Mouse (Mus musculus): ENCODE measurements around the gene Gm47969. TPM values are rescaled to one million over a fixed set of nuclear protein-coding genes. Genes with fewer than 3 reads are reported as not detected.

Gm47969 gene
- polyA plus RNA-seq, 1 experiment from 2014 or later: not detected

GRCm38 (mm10) chr1:83084790-83085189 lies 40.1 kb downstream of the Gm47969 start:
- no peaks in the 10 kb centered on the region for H3K36me3 ChIP-seq
- no peak overlapping the region for H3K4me3 ChIP-seq (replicated peaks)
- 48% methylated on average over 2 of the region's 2 CpGs for WGBS
- H3K9ac ChIP-seq: no peak overlapping the region
- no peaks in the 10 kb centered on the region for H3K27me3 ChIP-seq (replicated peaks)
- peak; percentile 79 for ATAC-seq
- H3K27ac ChIP-seq: no peak overlapping the region
- H3K4me2 ChIP-seq (replicated peaks): no peak overlapping the region
- H3K9me3 ChIP-seq: no peaks in the 10 kb centered on the region
- H3K4me1 ChIP-seq (replicated peaks): no peaks in the 10 kb centered on the region

- no peaks in the 10 kb centered on the region for H3K27me3 ChIP-seq (replicated peaks)
- H3K4me1 ChIP-seq (replicated peaks): no peaks in the 10 kb centered on the region
- H3K36me3 ChIP-seq: no peaks in the 10 kb centered on the region
- H3K4me3 ChIP-seq (replicated peaks): no peak overlapping the region
- no peak overlapping the region for H3K27ac ChIP-seq
- 66% methylated on average over 3 of the region's 3 CpGs for WGBS
- no peak for ATAC-seq
- no peak overlapping the region for H3K9ac ChIP-seq
- no peaks in the 10 kb centered on the region for H3K9me3 ChIP-seq
- no peak overlapping the region for H3K4me2 ChIP-seq (replicated peaks)
Observed at GRCm38 (mm10) chr1:83091268-83091667, 46.5 kb downstream of the Gm47969 start.

Other genes starting within 250 kb of the Gm47969 start
- gene Agfg1, start 205.4 kb upstream of the Gm47969 start, polyA plus RNA-seq (2015; fragmentation: Nextera tagmentation; extraction: Ambion mirVana): 33.0 and 35.7 TPM in 2 replicates
- 0.36 TPM in 1 of 2 replicates, not detected in the other for gene A030005L19Rik, start 131.6 kb upstream of the Gm47969 start, polyA plus RNA-seq (2015; fragmentation: Nextera tagmentation; extraction: Ambion mirVana)
- gene A030014E15Rik, start 120.0 kb upstream of the Gm47969 start, polyA plus RNA-seq (2015; fragmentation: Nextera tagmentation; extraction: Ambion mirVana): not detected in 2 replicates
- not detected in 2 replicates for gene Gm6217, start 113.5 kb upstream of the Gm47969 start, polyA plus RNA-seq (2015; fragmentation: Nextera tagmentation; extraction: Ambion mirVana)
- not detected in 2 replicates for gene A030003K21Rik, start 101.5 kb upstream of the Gm47969 start, polyA plus RNA-seq (2015; fragmentation: Nextera tagmentation; extraction: Ambion mirVana)
- gene Gm7544, start 88.9 kb upstream of the Gm47969 start, polyA plus RNA-seq (2015; fragmentation: Nextera tagmentation; extraction: Ambion mirVana): not detected in 2 replicates
- gene Gm47955, start 84.6 kb upstream of the Gm47969 start, polyA plus RNA-seq (2015; fragmentation: Nextera tagmentation; extraction: Ambion mirVana): not detected in 2 replicates
- gene Gm47959, start 44.4 kb upstream of the Gm47969 start, polyA plus RNA-seq (2015; fragmentation: Nextera tagmentation; extraction: Ambion mirVana): not detected in 2 replicates
- gene Slc19a3, start 6.5 kb upstream of the Gm47969 start, polyA plus RNA-seq (2015; fragmentation: Nextera tagmentation; extraction: Ambion mirVana): 1.0 and 1.1 TPM in 2 replicates
- not detected in 2 replicates for gene Krtap28-10, start 2.5 kb upstream of the Gm47969 start, polyA plus RNA-seq (2015; fragmentation: Nextera tagmentation; extraction: Ambion mirVana)
- not detected in 2 replicates for gene A030005K14Rik, start 14.4 kb downstream of the Gm47969 start, polyA plus RNA-seq (2015; fragmentation: Nextera tagmentation; extraction: Ambion mirVana)
- not detected in 2 replicates for gene Krtap28-13, start 16.0 kb downstream of the Gm47969 start, polyA plus RNA-seq (2015; fragmentation: Nextera tagmentation; extraction: Ambion mirVana)
- gene Ccl20, start 71.8 kb downstream of the Gm47969 start, polyA plus RNA-seq (2015; fragmentation: Nextera tagmentation; extraction: Ambion mirVana): 3.6 and 3.9 TPM in 2 replicates
- 0.18 TPM in 1 of 2 replicates, not detected in the other for gene Daw1, start 114.8 kb downstream of the Gm47969 start, polyA plus RNA-seq (2015; fragmentation: Nextera tagmentation; extraction: Ambion mirVana)

All from intestine, embryonic 15.5 days (tissue).